Mouse (Mus musculus): ENCODE measurements around the gene Pax4.

The Pax4 gene

DNA sequence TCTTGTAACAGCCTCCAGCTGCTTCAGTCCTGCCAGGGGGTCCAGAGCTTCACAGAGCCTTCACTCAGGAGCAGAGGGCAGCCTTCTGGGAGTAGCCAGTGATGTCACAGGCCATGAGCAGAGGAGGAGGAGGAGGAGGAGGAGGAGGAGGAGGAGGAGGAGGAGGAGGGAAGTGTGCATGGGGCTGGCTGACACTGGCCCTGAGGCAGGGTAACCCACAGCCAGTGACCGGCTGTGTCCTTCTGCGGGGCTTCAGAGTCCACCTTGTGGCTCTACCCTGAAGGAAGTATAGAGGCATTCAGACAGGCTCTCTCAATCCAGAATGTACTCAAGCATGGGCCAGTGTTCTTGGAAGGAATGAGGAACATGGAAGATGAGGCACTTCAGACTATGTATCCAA, at the start of gene Pax4:
Gene Pax4, minus strand, starts transcription at position 101 of the 400 bp plus-strand sequence.
- DNase-seq: no peak

DNA sequence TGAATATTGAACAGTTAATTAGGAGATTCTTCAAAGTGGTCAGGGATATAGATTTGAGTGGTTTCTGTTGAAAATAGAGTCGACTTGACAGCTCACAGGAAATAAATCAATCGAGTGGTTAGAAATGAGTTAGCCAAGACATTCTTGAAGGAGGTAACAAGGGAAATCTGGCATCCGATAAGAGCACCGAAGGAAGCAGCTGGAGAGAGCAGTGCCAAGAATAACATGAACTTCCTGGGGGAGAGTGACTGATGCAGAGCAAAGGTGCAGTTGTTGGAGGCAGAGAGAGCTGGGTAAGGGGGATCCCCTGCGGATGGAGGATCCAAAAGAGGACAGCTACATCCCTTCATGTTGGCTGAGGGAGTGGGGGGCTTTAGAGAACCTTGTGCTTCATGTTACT, 48.7 kb upstream of the Pax4 start:
- no peak for DNase-seq

DNA sequence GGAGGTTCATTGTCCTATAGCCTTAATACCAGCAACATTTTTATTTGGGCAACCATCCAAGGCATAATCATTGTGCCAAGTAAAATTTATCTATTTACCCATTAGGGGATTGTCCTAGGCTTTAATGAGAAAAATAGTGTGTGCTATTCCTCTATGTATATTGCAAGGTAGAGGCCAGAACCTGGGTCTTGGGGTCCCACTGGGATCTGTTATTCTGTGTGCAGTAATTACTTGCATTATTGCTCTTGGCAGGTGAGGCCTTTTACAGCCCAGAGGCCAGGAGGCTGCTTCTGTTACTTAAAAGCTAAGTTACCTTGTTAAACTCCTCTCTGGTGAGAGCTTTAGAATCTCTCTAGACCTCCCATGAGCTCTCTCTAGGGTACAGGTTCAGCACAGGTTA, 42.0 kb upstream of the Pax4 start:
- no peak for DNase-seq

DNA sequence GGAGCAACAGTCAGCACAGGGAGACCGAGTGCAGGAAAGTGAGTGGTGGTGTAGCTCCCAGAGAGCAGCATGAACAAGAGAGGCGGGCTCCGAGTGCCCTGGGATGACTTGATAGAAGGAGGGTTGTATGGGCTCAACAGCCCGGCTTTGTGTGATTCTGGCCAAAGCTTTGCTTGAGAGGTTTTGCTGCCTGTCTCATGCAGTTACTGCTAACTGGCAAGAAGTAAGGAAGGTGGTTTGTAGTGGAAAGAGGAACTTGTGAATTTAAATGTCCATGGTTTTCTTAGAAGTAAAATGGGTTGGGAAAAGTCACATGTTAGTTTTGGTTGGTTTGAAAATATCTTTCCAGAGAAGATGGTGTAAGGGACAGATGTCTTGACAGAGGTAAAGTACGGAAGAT, 41.5 kb upstream of the Pax4 start:
- no peak for DNase-seq

DNA sequence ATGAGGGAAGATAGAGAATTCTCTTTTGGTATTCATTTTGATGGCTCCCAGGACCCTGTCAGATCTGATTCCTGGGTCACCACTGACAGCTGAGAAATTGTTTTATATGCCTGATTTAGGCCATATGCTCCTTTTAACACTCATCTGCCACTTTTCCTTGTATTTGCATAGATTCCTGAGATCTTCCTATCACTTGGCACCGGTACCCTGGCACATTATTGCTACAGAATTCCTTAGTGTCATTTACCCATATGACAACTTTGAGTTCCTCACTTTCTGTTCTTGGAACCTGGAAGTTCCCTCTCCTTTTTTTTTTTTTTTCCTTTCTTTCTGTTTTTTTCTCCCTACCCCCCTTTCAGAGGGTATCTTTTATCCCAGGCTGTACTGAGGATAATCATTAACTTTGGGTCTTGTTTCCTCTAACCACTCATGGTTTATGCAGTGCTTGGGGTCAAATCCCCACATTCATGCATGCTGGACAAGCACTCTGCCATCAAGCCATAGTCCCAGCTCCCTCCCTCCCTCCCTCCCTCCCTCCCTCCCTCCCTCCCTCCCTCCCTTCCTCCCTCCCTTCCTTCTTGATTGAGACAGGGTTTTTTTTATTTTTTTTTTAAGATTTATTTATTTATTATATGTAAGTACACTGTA, 39.2 kb upstream of the Pax4 start:
- no peak for DNase-seq

DNA sequence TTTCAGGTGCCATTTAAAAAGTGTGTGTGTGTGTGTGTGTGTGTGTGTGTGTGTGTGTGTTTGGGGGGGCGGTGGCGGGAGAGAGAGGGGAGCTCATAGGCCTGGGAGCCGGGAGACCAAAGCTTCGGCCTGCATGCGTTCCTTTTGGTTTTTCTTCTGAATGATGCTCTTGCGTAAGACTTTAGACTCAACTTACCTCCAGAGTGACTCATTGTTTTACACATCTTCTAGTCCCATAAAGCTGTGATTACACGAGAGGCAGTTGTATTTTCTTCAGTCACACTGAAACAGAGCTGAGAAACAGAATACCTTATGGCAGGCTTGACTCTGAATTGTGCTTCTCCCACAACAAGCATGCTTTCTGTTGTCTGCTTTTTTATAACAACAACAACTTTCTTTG, 37.8 kb upstream of the Pax4 start:
- no peak for DNase-seq

DNA sequence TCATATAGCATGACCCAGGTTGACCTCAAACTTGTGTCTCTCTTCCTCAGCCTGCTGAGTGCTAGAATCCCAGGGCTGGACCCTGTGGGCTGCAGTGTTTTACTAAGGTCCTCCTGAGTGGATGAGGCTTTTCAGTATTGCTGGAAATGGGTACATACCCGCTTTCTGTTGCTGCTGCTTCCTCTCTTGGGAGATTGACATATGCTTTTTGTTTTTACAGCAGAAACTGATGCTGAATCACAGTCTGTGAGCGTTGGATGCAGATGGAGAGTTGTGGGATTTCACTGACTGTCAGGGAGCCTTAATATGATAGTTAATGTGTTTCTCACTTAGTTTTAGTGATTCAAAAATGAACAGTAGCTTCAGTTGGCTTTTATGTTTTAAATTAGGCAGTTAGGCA, 37.3 kb upstream of the Pax4 start:
- no peak for DNase-seq

DNA sequence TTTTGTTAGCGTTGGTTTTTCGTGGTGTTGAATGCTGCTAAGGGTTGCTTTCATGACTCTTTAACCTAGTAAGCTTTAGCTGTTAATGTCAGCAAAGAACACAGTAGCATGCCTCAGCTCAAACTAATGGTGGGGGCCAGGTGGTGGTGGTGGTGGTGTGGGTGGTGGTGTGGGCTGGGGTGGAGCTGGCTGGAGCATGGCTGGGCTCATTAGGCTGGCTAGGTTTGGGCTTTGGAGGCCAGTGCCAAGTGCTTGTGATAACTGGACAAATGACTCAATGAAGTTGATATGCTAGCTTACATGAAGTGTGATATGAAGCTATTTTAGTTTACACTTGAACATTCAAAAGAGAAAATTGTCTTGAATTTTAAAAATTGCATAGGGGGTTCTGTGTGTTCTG, 36.9 kb upstream of the Pax4 start:
- DNase-seq: no peak

DNA sequence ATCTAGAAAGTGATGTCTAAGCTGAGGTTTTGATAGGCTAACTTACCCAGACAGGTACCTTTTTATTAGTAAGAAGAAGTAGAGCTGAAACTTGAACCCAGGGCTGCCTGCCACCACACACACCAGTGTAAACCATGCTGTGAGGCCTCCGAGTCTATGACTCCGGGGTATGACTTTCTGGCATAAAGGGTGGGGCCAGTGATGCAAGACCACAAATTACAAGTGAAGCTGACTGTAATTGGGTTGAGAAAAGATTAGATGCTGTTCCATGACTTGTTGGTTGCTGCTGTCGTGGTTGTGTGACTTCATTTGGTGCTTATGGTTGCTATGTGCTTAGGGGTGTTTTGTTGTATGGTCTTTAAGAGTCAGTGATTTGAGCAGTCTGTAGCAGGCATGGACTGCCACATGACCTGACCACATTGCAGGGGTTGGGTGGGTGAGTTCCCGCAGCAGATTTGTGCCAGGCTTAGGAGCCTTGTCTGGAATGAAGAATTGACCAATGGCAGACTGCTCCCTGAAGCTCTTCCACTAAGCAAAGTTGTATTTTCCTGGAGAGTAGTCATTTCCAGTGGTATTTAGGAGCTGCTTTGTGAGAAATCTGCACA, 33.7 kb upstream of the Pax4 start:
- DNase-seq: no peak

DNA sequence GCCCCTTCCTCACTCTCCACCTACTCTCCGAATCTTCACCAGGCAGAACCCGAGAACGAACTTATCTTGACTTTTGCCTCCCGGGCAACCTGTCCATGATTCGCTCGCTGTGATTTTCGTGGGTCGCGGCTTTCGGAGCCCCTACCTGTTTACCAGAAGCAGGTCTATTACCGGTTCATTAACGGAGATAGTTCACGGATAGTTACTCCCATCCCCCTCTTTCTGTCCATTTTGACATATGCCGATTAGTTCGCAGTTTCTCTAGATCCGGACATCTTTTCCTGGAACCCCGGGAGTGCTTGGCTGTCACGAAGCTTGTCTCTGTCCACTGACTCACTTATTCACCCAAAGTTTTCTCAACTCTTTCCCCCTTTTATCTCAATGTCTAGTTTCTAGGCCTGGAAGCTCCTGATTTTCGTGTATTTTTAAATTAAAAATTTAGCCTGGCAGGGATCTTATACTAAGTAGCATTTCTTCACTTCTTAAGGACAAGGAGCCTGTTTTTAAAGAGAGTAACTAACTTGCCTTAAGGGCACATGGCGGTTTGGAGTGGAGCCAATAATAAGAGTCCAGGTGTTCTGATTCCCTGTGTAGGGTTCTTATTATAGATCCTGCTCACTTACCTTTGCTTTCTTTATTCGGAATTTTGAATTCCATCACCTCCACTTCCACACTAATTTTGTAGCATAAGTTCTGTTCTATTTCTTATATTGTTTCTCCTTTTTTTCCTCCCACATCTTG, 31.8 kb upstream of the Pax4 start:
- no peak for DNase-seq

DNA sequence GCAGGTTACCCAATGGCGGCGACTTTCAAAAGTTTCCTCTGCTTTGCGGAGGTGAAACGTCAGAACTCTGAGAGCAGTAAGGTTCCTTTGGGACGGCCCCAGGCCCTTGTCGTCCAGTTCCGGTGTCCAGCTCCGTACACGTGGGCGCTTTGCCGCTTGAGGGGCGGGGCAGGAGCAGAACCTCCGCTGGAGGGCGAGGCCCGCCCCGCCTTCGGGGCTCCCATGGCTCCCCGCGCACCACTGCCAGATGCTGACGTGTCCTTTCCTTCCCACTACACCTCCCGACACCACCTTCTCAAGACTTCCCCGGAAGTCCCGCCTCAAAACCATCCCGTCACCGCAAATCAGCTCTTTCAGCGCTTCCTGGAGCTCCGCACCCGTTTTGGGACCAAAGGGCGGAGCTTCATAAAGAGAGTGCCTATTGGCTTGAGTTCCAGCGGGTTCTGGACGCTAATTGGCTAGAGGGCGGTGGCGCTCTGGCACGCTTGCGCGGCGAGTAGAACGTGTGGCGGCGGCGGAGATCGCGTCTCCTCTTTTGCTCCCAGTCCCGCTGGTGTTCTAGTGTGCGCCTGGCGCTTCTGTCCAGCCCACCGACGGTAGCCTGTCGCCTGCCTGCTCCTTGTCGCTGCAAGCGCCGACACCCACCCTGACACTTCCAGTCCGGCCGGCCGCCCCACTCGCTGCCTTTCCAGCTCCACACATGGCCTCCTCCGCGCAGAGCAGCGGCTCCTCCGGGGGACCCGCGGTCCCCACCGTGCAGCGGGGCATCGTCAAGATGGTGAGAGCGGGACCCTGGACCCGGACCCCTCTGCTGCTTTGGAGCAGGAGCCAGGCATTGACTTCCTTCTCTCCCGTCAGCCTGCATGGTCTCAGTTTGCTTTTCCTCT, 31.0 kb upstream of the Pax4 start:
- DNase-seq: peak; percentile 96

DNA sequence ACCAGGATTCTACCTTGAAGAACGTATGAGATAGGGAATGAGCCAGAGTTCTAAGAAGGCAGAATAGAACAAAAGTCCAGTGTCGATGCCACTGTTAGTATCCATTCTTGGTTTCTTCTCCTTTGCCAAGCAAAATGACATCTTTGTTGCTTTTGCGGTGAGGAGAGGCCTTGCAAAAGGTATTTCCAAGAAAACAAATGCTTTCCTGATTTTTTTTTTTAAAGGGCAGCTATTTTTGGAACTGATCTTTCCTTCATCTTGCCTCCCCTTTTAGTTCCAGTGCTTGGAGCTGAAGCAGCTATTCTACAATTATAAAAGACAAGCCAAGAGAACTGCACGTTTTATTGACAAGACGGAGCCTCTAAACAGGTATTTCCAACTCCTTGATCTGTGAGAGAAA, 25.7 kb upstream of the Pax4 start, which contains the start of gene Snd1:
Gene Snd1, plus strand, starts transcription at position 301 of the 400 bp plus-strand sequence.
- DNase-seq: no peak

DNA sequence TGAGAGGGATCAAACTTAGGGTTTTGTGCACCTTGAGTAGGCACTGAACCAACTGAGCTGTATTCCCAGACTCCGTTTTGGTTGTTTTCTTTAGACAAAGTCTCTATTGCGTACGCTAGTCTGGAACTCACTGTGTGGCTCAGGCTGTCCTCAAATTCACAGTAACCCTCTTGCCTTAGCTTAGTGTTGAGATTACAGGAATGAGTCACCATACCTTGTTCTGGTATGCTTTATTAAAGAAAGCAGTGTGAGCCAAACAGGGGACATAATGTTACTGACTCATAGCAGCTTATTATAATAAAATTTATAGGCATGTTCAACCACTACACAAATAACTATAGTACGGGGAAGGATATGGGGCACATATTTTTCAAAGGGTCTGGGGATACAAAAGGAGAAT, 25.1 kb upstream of the Pax4 start:
- DNase-seq: no peak

DNA sequence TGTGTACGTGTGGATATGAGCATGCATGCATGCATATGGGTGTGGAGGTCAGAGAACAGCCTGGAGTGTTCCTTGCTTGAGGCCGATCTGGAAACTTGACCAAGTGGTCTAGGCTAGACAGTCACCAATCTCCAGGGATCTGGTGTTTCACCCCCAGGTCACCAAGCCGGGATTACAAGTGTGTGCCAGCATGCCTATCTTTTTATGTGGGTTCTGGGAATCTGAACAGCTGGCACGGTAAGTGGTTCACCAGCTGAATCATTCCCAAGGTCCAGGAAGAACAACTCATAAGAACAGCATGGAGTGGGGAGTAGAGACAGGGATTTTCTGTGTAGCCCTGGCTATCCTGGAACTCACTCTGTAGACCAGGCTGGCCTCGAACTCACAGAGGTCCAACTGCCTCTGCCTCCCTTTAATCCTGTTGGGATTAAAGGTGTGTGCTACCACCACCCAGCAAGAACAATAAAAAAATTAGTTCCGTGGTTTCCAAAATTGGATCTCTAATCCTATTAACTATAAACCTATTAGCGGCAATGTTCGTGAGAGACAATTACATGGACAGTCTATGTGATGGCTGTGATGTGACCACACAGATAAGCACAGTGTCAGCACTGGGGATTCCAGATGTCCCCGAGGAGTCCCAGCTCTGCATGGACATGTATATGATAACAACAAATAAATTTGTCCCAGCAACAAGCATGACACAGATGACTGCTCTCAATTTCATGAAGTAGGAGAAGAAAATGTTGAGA, 22.3 kb upstream of the Pax4 start:
- no peak for DNase-seq

DNA sequence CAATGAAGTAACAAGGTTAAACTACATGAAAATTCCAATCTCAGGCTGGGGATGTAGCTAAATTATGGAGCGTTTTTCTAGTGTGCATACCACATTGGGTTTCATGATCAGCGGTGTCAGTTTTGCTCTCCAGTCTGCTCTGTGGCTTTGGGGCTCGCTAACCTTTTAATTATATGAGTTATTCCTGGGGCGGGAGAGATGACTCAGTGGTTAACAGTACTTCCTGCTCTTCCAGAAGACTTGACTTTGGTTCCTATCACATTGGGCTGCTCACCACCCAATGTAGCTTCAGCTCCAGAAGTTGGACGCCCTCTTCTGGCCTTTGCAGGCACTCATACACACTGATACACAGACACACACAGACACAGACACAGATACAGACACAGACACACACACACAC, 21.5 kb upstream of the Pax4 start:
- no peak for DNase-seq

DNA sequence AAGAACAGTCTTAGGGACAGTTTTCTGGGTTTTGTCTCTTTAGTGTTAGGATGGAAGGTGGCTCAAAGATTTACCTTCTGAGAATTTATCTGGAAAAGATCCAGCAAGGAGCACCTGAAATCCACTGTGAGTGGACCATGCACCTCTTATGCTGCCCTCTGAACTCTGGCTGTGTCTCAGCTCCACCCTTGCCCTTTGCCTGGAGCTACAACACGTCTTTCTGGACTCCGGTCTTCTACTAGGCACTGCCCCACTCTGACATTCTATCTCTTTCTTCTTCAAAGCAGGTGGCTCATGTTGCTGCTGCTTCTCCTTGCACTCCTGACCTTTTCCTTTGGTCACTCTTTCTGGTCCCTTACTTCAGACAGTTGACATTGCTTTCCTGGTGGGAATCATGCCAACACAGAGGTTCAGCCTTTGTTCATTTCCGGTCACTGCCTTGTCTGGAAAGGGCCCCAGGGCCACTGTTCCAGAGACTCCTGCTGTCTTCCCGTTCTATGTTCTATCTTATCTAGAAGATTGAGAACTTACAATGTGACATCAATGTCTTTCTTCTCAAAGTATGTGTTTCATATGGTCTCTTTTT, 21.0 kb upstream of the Pax4 start:
- DNase-seq: no peak

DNA sequence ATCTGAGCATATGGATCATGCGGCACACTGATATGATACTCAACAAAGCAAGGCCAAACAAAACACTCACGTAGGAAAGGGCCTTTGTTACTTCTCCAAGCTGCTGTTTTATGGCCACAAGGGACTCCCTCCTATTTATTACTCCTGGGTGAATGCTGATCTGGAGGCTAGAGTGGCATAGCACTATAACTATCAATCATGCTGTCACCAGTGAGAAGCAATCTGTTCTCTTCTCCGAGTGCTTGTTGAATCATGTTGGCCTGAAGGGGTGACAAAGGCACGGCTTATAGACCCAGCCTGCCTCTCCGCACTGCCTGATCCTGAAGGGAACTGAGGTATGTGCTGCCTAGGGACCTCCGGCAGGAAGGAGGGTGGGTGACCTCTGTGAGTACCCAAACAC, 15.5 kb upstream of the Pax4 start:
- DNase-seq: no peak

DNA sequence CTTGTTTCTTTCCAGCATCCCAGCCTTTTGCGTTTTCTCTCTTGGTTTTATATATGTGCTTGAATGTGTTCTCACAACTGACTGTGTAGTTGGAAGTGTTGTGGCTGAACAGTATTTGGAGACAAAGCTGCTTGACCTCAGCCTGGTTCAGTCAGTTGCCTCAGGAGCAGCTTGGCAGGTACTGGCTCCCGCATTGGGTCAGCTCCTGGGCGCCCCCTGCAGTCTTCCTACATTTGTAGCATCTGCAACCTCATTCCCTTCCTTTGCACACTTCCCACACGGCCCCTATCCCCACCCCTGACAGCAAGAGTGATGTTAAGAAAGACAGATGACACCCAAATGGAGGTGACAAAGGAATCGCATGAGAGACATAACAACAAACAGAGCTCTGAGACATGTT, 11.4 kb upstream of the Pax4 start:
- peak; percentile 68 for DNase-seq

DNA sequence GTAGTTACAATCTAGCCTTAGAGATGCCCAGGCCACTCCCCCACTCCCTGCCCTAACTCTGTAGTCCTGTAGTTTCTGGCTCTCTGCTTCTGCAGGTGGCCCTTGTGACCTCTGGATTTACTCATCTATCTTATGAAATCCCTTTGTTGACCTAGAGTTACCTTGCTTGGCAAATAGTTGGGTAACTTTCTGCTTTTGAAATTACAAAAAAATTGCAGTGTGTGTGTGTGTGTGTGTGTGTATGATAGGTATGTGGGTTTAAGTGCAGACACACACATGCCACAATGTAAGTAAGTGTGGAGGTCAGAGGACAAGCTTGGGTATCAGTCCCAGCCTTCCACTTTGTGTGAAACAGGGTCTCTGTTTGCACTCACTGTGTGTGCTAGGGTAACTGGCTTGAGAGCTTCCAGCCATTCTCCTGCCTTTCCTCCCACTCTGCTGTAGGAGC, 10.1 kb upstream of the Pax4 start:
- DNase-seq: no peak

DNA sequence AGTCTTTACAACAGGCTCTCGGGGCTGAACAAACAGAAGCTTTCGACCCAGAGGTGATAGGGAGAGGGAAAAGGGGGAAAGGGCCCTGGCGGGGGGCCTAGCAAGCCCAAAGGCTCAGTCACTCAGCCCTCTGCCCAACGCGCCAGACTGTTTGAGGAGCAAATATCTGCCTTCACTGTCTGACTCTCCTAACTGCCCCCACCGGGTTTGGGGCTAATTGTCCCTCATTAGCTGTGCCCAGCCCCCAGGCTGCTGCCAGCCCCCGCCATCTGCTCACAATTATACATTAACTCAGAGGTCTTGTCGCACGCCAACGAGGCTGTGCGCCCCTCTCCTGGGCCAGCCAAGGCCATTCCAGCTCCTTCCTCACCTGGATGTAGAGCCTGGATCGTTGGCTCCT, 1.8 kb upstream of the Pax4 start:
- DNase-seq: no peak

DNA sequence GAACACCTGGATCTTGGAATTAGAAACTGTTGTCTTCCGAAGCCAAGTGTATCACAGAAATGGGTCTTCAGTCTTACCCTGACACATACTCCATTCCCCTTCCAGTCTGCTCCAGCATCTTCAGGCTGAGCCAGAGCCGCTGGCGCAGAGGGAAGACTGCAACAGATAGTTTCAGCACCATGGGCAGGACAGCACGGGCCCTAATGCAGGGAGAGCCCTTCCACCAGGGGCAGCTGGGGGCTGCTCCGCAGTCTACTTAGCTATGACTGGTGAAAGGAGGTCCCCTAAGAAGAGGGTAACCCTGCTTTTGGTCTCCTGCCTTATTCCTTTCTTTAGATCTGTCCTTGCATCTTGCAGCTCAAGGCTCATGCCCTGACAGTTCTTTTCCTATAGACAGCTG, 1.3 kb upstream of the Pax4 start:
- DNase-seq: no peak

DNA sequence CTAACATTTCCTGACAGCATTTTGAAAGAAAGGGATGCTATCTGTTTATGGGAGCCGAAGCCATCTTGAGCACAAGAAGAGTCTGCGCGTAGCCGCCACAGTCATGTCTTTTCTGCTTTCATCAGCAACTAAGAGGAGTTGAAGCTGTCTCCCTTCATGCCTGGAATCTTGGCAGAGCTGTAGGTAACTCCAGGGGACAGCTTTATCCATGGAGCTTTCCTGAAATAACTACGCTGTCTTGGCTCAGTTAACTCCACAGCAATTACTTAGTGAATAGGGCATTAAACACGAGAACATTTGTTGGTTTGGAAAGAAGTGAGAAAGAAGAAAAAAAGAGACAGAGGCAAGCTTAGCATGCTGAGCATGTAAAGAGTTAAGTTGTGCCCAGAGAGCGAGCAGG, 1.2 kb downstream of the Pax4 start:
- no peak for DNase-seq
